Mouse (Mus musculus): ENCODE results near the gene N4bp1. TPM values are rescaled to one million over a fixed set of nuclear protein-coding genes. Genes with fewer than 3 reads are reported as not detected.

Gene N4bp1
- total RNA-seq, 2 experiments from 2014 or later, result 28.0 to 28.5 TPM

DNA sequence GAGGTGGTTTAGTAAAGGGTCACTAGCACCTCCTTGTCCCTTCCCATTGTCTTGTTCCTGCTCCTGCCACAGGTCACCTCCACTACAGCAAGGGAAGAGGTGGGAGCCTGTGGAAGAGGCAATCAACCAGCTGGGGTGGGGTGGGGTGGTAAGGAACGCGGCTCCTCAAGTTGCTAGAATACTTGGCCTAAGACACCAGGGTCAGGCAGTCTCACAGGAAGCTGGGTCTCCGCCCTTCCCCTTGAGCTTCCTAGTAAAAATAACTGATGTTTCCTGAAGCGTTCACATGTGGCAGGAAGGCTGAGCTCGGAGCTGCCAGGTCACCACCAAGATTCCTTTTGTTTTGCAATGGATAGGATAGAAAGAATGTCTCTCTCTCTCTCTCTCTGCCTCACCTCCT lies 16.9 kb upstream of the N4bp1 start:
- no peak for DNase-seq
- intact Hi-C loops (cut with DNase I), result loop anchor here (5.0 kb wide), 1 partner anchor 250 kb away; no protein-coding TSS in a partner anchor

DNA sequence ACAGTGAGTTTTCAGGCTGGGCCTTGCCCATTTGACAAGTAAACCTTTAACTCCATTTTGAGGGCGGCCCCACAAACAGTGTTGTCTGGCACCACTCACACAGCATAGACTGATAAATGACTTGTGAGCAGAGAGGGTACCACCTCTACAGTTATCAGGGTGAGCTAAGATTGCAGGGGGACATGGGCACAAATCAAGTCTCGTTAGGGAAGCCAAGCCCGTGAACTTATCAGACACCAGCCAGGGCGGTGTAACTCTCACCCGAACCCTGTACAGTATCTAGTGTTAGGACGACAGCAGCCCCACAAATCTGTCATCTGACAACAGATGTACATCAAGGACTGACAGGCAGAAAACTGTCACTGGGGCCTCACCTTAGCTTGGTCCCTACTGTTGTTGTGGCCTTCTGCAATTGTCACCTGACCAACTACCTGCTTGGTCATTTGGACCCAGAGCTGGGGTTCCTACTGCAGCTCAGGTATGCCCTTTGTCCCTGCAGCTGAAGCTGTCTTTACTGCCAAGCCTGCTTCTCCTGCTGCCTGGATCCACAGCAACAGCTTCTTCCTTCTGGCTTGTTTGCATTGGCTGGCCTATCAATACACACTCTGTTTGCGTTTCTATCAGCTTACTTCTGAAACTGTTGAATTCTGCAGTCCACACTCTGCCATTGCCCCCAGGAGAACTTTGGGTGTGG lies 12.8 kb upstream of the N4bp1 start:
- intact Hi-C loops (cut with DNase I), result no loop called here
- DNase-seq, result no peak

DNA sequence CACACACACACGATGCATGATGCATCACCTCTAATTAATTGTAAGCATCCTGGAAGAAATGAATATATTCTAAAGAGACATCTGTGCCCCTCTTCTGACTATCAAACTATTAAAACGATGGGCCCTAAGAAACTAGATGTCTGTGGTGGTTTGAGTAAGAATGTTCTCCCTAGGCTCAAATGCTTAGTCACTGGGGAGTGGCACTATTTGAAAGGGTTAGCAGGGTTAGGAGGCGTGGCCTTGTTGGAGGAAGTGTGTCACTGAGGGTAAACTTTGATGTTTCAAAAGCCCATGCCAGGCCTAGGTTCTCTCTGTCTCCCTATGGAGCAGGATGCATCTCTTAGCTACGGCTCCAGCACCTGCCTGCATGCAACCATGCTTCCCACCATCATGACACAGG lies 10.3 kb upstream of the N4bp1 start:
- intact Hi-C loops (cut with DNase I), result no loop called here

DNA sequence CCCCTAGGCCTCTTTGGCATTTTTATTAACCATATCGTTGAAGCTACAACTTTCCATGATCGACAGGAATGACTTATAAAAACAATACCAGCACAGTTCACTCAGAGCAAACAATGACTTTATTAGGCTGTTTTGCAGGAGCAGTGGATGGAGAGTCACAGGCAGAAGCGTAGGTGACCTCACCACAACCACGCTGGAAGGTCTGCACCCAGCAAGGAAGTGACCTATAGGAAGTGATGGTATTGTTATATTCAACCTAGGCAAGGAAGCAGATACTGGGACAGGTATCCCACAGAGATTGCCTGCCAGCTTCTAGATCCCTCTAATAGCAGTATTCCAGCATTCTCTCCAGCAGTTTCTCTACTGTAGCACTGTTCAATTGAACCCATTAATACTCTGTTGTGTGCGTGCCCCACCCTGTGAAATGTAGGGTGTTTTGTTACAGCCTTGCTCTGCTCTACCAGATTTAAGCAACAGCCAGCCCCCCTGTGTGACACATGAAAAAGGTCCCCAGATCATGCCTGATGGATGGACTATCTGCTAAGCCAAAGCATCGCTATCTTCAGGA lies 9.2 kb upstream of the N4bp1 start:
- intact Hi-C loops (cut with DNase I), result no loop called here
- no peak for DNase-seq

More for the DNA sequence above, 10.3 kb upstream of the N4bp1 start:
- DNase-seq, result no peak

DNA sequence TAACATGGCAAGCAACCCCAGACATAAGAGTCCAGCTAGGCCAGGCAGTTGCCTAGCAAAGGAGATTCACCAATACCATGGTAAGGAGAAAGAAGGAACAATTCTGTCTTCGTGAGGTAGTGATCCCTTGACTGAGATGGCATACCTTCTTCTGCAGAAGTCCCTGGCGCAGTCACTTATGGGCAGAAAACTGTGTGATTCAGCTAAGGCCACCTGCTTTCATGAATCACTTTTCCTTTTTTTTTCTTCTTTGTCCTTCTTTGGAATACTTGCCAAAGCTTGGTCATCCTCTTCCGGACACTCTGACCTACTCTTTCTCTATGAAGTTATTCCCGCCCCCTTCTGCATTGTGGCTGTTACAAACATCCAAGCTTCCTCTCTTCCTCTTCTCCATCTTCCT lies 8.5 kb upstream of the N4bp1 start:
- intact Hi-C loops (cut with DNase I), result no loop called here
- DNase-seq, result no peak

DNA sequence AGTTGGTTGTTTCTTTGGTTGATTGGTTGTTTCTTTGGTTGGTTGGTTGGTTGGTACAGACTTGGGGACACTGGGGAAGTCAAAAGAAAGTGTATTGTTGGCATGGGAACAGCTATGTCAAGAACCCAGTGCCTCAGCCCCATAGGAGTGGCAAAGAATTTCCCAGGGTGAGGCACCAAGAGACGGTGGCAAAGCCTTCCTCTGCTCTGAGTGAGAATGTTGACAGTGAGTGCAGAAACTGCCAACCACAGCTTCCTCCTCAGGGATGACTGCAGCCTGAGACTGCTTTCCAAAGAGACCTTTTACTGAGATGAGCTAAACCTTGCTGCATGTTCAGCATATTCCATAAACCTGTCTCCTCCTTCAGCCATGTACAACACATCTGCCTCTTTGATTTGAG lies 6.5 kb upstream of the N4bp1 start:
- intact Hi-C loops (cut with DNase I), result no loop called here
- no peak for DNase-seq

DNA sequence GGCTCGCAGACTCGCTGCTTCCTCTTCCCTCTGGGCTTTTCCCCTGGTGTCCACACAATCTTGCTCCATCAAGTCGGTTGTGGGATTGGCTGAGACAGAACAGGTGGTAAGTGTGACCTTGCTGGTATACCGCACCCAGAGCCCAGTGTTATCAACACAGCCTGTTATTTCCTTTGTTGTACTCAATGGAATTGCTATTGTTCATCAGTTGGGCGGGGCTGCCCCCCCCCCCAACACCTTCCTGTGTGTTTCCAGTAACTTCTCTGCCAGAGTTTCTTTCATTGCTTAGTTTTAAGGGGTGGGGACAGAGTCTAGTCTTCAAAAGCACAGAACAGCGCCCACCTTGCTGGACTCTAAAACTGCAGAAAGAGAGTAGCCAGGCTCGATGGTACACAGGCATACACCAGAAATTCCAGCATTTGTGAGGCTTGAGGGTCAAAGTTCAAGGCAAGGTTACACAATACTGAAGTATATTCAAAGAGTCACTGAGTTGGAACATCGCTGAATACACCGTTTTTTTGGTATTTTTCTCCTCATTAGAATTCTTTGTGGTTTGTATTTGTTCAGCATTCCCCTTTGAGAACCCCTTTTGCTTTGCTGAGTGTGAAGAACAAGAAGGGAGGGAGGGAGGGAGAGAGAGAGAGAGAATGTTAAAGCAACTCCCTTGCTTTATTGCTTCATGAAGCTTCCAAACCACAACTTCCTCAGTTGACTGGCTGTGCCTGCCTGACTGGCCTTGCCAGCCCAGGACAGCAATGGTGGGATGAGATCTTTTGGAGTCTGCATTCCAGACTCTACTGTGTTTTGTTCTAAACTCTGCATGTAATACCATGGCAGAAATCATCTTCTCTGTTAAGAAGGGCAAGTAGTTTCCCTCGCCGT lies 3.2 kb upstream of the N4bp1 start:
- intact Hi-C loops (cut with DNase I), result loop anchor here (10.0 kb wide), 1 partner anchor 143 kb away; the partner anchor contains the start of genes Gm10638 and Siah1a
- DNase-seq, result no peak

DNA sequence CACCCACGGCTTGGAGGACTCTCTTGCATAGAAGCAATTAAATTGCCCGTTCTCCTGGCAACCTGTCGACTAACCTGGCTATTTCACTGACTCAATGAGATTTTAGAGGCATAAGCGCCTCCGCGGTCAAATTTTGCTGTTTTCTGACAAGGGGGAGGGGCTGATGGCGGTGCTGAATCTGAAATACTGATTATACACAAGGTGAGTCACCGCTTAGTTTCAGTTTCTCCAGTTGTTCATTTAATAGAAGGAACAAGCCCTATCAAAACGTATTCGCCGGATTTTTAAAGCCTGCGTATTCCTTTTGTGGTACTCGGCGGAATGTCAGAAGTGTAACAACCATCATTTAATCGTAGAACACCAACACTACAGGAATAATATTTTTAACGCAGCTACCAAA lies 991 bp downstream of the N4bp1 start:
- intact Hi-C loops (cut with DNase I), result loop anchor here (10.0 kb wide), 1 partner anchor 139 kb away; the partner anchor contains the start of genes Gm10638 and Siah1a
- no peak for DNase-seq

DNA sequence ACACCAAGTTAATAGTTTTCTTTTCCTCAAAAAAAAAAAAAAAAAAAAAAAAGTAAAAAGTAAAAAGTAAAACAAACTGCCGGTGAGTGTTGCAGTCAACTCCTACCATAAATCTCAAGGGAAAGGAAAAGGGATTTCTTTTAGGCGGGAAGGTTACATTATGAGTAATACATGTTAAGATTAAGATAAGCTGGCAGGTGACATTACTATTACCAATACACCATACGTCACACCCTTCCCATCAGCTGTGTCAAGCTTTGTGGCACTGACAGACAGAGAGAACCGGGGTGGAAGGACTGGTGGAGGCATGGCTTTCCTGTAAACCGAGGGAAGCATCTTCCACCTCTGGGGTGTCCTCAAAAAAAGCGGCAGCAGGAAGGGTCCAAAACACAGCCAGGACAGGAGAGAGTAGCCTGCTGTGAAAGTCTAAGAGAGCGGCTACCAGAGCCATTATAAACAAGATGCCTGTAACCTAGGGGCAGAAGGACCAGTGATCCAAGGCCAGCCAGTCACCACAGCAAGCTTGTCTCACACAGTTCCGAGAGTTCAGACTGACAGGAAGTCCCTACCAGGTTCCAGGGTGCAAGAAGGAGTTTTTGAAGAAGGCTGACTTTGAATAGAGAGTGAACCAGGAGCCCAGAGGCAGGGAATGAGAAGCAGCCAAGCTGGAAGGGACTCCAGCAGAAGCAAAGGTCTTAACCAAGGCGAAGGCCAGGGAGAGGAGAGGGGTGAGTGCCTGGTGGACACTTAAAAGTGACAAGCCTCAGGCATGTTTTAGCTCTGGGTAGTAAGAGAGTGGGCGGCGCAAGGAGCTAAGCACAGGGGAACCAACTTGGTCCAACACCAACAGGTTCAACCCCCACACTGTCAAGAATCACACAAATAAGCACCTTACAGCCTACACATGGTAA lies 2.2 kb downstream of the N4bp1 start:
- DNase-seq, result no peak
- intact Hi-C loops (cut with DNase I), result loop anchor here (10.0 kb wide), 1 partner anchor 138 kb away; the partner anchor contains the start of genes Gm10638 and Siah1a

DNA sequence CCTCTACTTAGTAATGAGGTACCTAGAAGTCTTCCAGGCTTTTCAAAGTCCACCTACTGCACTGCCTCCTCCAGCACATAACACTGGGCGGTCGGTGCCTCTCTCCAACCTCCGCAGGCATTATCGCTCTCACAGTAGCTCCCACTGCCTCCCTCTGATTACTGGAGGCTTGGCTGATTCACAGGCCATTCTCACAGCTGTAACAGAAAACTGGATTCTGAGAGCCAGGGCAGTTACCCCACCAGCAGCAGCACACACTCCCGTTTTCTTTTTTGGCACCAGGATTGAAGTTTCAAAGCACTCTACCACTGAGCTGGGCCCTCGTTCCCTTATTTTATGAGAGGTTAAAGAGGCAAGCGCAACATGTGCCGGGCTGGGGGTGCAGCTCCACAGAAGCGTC lies 3.1 kb downstream of the N4bp1 start:
- no peak for DNase-seq
- intact Hi-C loops (cut with DNase I), result loop anchor here (10.0 kb wide), 1 partner anchor 137 kb away; the partner anchor contains the start of genes Gm10638 and Siah1a

DNA sequence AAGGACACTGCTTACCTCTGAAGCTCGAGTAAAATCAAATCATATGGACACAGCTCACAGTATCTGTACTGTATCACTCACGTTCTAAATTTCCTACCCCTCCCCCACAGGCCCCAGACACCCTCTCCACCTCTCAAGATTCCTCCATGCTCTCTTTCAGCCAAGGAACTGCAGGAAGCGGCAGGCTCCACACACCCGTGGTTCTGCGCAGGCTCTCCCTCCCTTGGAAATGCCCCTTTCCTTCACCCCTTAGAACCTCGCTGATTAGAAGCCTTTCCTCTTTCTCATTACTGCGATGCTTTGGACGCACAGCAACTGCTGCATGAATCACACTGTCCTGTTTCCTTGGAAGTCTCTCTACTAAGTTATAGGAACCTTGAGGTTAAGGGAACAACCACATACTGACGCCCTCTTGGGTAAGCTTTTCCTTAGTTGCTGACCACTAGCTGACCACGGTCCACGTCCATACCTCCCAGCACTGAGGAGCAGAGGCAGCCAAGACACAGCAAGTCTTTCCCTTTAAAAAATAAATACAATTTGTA lies 3.9 kb downstream of the N4bp1 start:
- DNase-seq, result no peak
- intact Hi-C loops (cut with DNase I), result loop anchor here (10.0 kb wide), 1 partner anchor 136 kb away; the partner anchor contains the start of genes Gm10638 and Siah1a

DNA sequence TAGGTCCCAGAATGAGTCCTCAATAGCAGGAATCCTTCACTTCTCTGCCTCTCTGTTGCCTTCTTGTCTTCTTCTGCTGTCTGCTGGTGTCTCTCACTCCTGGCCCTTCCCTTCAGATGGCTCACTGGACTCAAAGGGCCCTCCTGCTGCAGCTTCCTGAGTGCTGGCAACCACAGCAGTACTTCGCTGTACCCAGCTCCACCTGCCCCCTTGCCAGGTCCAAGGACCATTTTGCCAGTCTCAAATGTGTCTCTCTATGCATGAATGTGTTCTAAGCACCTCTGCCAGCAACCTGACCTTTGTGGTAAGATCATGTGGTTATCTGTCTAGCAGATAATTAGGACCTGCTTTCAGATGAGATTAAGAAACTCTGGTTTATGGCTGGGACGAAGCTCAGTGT lies 8.2 kb downstream of the N4bp1 start:
- intact Hi-C loops (cut with DNase I), result no loop called here
- DNase-seq, result no peak

DNA sequence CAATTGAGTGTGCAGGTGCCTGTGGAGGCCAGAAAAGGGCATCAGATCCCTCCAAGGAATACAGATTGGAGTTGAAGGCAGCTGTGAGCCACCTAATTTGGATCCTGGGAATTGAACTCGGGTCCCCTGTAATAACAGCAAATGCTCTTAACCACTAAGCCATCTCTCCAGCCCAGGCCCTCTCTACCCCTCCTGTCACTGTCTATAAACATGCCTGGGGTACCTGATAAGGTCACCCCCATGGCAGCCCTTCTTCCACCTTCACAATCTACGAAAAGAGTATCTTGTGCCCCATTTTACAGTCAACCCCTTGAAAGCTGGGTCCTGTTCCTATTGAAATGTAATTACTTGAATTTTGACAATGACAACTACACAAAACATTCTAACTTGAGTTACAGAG lies 11.0 kb downstream of the N4bp1 start:
- intact Hi-C loops (cut with DNase I), result no loop called here
- DNase-seq, result no peak

DNA sequence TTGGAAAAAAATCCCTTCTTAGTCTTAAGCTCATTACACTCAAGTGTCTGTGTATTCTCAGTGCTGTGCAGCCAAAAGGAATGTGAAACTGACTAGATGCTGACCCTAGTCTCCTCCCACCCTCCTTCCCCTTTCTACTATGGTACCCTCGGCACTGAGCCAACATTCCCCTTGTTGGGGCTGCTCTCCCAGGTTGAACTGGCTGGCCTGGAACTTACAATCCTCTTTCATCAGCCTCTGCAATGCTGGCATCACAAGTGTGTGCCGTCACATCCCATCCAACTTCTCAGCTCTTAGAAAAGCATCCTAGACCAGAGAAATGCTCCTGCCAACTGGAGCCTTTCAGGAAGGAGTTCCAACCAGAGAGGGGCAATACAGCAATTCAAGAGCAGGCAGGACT lies 11.9 kb downstream of the N4bp1 start:
- intact Hi-C loops (cut with DNase I), result no loop called here
- DNase-seq, result peak; percentile 42

DNA sequence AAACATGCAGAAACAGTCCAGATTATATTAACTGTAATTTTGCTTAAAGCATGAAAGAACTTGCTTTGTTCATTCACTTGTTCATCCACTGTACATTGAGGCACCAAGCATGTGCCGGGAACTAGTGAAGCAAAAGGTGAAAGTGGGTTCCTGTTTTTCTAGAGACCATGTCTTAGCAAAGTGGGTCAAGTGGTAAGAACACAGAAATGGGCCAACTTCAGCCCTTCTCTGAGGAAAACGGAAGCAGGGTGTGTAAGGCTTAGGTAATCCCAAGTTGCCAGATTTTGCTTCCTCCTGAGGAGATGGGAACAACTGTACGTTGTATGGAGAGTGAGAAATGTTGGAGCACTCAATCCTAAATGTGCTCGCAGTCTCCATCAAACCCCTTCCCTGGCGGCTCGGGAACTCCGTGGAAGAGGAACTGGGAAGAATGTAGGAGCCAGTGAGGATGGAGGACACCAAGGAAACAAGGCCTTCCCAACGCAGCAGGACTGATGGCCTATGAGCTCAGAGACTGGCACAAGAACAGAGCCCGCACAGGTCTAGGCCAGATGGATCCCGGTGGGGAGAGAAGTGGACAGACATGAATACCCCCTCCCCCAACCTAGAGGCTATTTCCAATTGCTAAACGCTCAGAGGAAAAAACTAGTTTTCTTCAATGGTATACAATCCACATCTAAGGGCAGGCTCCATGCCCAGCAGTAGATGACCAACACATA lies 12.8 kb downstream of the N4bp1 start:
- DNase-seq, result no peak
- intact Hi-C loops (cut with DNase I), result no loop called here

DNA sequence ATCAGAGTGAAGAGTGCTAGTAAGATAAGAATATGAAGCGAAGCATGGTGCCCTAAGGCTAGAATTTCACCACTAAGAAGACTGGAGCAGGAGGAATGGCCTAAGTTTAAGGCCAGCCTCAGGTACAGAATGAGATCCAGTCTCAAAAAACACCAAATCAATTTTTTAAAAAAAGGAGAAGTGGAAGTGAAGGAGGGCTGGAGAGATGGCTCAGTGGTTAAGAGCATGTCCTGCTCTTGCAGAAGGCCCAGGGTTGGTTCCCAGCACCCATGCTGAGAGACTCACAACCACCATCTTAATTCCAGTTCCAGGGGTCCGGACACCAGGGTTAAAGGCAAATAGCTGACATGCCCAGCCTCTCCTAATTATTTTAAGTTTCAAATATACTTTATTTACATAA lies 13.6 kb downstream of the N4bp1 start:
- intact Hi-C loops (cut with DNase I), result no loop called here
- DNase-seq, result no peak

DNA sequence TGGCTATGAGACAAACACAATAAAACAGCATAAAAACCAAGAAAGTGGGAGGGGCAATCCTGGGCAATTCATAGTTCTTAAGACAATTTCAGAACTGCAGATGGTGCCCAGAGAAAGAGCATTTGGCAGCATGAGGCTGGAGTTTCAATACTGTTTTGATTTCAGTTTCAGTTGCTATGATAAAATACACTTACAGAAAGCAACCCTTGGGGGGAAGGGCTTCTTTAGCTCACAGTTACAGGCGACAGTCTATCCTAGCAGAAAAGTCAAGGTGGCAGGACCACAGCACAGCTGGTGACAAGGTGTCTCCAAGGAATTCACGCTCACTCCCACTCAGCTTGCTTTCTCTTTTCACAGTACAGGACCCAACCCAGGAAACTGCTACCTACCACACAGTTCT lies 14.3 kb downstream of the N4bp1 start:
- intact Hi-C loops (cut with DNase I), result no loop called here
- no peak for DNase-seq

DNA sequence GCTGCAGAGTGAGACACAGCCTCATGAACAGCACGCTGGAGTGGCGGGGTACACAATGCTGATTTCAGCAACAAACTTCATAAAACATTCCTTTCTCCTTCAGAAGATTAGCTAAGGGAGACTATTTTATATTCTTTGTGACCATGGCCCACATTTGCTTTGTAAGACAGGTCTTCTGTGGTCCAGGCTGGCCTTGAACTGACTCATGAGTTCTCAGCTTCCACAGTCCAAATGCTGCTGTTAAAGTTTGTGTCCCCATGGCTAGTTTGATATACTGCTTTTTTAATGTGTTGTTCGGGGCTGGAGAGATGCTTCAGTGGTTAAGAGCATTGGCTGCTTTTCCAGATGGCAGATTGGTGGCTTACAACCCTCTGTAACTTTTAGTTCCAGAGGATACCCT lies 17.0 kb downstream of the N4bp1 start:
- DNase-seq, result no peak
- intact Hi-C loops (cut with DNase I), result no loop called here

DNA sequence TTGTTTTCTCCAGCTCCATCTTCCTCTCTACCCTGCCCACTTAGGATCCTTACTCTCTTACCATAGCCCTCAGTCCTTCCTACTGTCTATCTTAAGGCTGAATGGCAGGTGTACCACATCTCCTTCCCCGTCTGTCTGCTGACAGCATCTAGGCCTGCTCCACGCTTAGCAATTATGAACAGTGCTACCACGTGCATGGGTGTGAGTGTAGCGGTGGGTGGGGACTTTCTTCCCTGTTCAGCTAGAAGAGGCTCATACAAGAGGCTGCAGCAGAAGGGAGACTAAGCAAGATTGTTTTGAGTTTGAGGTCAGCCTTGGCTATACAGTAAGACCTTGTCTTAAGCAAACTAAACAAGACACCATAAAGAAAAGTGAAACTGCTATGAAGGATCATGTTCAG lies 20.3 kb downstream of the N4bp1 start:
- no peak for DNase-seq
- intact Hi-C loops (cut with DNase I), result no loop called here

Data from left cerebral cortex, postnatal 4 days (tissue).